Mouse (Mus musculus) kidney, adult 11 months (tissue): ENCODE measurements at regions not wholly inside any gene's neighbourhood (a gene's known extent, or its start where the extent isn't known, plus 50 kb on each side); places are given as distances from the start of the nearest gene placed in this dataset.

Source experiments
- DNase-seq: peaks from one replicate; pipeline ENCODE4 v3.0.0; 2022

DNA sequence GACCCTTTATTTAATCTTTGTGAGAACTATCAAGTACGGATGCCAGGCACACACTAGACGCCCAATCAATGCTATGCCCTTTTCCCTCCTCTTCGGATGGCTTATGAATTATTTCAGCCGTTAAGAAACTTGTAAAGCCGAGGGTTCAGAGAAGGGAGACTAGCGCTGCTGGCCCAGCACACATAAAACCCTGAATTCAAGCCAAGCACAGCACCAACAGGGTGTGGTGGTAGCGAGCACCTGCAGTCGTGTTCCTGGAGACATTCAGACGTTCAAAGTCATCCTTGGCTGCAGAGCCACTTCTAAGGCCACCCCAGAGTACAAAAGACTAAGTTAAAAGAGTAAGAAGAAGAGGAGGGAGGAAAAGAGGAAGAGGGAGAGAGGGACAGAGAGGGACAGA is 148.5 kb upstream of the Jarid2 start:
- DNase-seq: no peak

DNA sequence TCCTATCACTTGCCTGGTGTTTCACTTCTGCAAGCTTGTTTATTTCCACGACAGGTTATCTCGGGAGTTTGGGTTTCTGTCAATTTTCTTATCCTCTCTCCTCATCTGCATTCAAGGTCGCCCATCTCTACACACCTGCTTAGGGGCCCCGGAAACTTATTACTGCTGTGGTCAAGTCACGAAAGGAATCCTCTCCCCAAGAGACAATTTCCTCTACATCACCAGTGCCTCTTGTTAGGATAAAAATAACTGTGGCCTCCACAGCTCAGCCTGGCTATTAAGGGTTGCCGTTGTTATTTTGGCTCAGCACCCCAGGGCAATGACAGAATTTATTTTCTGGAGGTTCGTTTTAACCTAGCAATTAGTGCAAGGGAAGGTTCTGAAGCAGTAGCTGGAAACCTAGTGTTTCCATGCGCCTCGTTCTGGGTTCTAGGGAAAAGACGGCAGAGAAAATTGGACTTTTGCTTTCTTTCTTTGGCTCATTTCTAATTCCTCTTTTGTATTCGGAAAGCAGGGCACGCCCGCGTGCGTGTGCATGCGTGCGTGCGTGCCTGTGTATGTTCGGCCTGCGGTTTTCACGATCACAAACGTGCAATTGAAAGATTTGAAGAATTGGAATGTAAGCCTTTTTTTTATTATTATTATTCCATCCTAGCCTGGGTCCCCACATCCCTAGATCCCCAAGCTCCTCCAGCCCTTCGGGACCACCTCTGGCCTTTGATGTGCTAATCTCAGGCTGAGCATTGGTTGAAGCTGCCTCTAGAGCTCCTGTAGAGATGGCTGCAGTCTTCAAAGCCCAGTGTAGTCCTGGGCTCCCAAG is 147.1 kb upstream of the Jarid2 start:
- DNase-seq: no peak

DNA sequence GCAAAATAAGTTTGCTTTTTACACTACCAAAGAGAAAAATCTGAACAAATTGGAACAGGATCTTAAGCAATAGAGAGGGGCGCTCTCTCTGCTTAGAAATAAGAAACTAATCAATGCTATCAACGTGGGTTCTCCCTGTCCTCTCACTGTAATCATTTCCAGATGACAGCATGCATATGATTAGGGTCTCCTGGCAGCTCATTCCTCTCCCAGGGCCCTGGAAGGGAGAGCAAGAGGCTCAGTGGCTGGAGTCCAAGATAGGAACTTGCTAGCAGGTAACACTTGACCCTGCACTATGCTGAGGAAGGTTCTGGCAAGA is 146.5 kb upstream of the Jarid2 start:
- no peak for DNase-seq

GRCm38 (mm10) chr13:44583614-44584013 is 145.7 kb upstream of the Jarid2 start:
- no peak for DNase-seq

GRCm38 (mm10) chr13:44584151-44584550 is 145.1 kb upstream of the Jarid2 start:
- DNase-seq: no peak

DNA sequence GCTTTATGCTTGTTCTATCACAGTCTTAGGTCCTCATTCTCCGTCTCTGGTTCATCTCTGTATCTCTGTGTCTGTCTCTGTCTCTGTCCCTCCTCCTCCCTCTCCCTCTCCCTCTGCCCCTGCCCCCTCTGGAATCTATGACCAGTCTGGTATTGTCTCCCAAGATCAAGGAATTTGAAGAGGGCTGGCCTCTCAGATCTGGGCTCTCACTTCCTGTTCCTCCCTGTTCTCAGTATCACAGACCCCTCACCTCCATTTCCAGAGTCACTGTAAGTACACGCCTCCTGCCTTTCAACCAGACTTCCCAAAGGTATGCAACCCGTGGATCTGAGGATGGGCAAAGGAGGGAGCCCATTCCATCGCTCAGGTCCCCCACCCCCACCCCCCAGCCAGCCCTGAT is 144.7 kb upstream of the Jarid2 start:
- no peak for DNase-seq

DNA sequence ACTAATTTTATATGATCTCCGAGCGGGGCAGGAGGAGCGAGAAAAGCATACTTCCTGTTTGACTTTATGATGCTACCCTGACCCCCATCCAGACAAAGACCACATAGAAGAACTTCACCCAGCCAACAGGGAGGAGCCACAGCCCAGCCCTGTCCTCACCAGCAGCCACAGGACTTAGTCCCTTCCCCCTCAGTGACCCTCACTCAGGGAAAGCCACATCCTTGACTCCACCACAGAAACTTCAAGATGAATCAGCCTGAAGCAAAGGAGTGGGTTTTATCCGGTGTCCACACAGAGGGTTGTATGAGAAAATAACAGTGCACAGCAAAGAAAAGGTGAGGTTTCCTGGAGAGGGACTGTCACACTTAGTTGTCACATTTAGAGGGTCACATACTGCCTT is 141.4 kb upstream of the Jarid2 start:
- DNase-seq: no peak

GRCm38 (mm10) chr13:44594645-44595044 is 134.6 kb upstream of the Jarid2 start:
- no peak for DNase-seq

GRCm38 (mm10) chr13:44597666-44598065 is 131.6 kb upstream of the Jarid2 start:
- DNase-seq: no peak

DNA sequence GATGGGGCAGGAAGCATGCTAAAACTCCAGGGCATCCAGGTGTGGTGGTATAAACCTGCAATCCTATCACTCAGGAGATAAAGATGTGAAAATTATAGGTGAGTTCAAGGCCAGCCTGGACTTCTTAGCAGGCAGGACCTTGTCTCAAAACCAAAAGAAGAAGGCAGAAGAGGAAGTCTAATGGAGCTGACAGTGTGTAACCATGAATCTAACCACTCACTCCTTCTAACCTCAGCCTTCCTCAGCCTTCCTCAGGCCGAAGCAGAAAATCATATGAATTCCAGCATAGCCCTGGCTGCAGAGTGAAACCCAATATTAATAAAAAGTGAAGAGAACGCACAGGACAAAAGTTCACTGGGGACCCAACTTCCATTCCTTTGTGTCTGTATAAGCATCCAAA is 128.2 kb upstream of the Jarid2 start:
- no peak for DNase-seq

DNA sequence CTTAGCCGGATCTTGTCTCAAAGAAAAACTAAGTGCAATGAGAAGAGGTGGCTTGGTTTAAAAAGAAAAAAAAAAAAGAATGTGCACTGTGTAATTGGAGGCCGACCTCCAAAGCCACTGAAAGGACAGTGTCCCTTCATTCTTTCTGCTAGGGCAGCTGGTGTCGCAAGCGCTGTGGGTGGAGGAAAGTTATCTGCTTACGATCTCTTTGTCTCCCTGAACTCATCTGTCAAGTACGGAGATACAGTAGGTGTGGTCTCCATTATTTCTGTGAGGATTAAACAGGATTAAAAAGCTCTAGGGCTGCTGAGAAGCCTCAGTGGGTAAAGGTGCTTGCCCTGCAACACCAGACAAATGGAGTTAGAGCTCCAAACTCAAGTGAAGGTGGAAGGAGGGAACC is 126.6 kb upstream of the Jarid2 start:
- DNase-seq: no peak

DNA sequence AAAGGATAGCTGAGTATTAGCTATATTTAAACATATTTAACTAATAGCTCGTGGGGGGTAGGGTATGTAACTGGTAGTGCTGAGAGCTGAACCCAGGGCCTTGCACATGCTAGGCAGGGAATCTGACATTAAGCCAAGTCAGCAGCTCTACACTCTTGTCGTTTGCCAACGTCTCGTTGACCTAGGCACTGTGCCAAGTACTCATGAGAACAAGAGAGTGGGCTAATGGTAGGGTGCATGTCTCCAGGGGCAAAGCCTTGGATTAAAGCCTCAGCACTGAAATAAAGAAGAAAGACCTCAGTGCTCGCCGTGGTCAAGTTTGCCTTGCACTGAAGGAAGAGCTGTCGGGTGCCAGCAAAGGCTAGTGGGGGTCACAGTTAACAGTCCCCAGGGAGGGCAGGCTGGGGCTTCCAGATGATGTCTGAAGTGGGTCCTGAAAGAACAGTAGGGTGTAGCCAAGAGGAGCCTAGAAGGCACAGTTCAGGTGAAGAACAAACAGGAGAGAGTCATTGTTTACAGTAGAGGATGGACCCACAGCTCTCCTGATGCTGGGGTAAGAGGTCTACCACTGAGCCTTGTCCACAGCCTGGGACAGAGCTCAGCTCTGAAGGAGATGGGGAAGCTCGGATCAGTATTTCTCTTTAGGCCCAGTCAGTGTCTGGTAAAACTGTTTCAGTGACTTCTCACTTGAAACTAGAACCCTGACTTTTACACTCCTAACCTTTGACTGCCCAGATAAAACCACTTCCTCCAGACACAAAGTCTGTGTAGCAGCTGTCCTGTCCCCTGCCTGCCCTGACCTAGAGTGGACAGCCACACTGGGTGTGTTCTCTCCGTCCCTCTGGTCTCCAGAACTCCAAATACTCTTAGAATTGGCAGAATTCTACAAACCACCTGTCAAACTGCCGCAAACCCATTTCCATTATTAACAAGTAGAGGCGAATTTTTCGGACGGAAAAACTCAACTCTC is 121.7 kb upstream of the Jarid2 start:
- no peak for DNase-seq

DNA sequence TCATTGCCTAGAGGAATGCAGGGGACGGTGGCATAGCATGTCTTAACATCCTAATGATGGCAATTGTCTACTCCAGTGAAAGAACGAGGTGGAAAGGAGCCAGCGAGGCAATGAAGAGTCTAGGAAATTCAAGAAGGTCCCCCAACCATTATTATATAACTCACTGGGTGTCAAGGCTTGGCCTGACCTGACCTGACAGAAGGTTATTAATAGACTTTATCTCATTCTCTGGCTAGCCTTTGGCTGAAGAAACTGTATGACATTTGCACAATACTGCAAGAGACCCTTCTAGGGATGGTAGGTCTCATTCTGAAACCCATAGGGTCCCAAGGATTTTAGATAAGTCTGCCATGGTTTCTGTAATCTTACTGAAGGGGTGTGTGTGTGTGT is 121.0 kb upstream of the Jarid2 start:
- no peak for DNase-seq

DNA sequence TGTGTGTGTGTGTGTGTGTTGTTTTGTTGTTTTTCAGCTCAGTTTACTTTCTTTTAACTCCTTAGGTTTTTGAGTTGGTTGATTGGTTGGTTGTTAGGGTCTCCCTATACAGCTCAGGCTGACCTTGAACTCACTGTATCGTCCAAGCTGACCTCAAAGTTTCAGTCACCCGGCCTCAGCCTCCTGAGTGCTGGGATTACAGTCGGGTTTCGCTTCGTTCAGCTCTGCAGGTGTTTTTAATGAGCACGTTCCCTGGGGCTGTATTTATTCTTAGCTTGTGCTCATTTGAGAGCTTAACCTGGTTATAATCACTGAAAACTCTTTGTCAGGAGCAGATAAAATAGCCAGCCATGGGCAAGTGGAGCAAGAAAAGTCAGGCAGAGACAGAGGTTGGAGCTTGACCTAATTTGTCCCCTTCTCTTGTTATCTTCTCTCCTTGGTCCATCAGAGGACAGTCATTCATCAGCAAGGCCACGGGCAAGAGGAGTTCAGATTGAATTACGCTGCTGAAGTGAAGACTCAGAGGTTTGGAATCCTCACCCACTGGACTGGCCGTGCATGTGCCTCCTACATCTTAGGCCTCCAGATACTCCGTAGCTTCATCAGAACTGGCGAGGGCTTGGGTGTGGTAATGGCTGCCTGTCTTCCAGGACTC is 120.5 kb upstream of the Jarid2 start:
- no peak for DNase-seq

- no peak for DNase-seq
Observed at GRCm38 (mm10) chr13:44609606-44610005, 119.7 kb upstream of the Jarid2 start.

- no peak for DNase-seq
Observed at GRCm38 (mm10) chr13:44615696-44616095, 113.6 kb upstream of the Jarid2 start.

DNA sequence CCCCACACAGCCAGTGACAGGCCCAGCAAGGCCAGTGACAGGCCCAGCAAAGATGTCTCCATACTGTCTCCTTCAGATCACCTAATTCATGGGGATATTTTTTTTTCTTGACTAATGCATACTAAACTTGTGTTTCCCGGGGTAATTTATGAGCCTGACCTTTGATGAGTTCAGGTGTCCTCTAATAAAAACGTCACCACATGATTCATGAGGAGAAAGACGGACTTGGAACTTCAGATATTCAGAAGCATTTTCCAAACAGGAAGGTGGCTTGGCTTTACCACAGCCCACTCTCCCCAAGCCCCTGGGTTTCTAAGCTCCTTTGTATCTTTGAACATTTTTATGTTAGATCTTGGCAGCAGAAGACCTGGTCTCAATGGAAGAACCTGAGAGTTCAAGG is 110.9 kb upstream of the Jarid2 start:
- no peak for DNase-seq

DNA sequence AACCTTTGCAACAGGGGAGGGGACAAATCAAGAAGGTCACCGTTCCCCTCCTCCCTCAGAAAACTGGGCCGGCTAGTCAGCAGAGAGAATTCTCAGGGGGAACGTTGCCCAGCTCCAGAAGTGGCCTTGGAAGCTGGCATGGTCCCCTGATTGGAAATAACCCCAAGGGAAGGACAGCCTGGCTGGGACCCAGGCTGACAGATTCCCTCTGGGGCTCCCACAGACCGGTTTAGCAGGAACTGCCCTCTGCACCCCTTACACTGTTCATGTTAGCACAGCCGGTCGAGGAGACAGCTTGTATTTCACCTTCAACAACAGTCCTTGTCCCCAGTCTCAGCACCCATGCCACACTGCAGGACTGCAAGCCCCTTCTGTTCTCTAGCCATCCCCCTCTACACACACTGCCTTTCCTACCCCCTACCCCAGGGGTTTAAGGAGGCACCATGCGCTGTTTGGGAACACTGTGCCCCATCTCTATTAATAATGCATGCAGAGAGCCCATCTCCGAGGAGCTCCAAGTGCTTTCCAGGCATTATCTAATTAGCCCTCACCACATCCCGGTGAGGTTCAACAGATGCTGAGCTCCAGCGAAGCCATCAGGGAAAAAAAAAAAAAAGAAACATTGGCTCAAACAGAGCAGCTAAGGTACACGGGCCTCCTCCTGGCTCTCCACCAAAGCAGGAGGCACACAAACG is 106.5 kb upstream of the Jarid2 start:
- DNase-seq: peak; percentile 92

- DNase-seq: no peak
Observed at GRCm38 (mm10) chr13:44624716-44625115, 104.6 kb upstream of the Jarid2 start.

- DNase-seq: no peak
Observed at GRCm38 (mm10) chr13:44625792-44626191, 103.5 kb upstream of the Jarid2 start.

DNA sequence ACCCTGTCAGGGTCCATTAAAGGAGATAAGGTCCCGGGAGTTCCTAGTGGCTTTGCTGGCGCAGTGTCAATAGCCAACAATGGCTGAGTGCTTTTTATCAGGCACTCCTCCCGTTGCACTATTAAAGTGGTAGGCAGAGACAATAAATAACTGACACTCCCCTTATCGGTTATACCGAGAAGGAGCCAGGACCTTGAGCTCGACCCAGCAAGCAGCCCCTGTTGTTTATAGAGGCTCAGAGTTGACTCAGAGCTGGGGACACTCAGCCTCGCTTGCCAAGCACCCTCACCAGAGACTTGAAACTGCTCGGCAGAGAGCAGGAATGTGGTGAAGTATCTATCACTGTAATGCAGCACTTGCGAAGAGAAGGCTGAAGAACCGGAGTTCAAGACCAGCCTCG is 102.5 kb upstream of the Jarid2 start:
- no peak for DNase-seq

GRCm38 (mm10) chr13:44630061-44630460 is 99.2 kb upstream of the Jarid2 start:
- DNase-seq: no peak

- DNase-seq: no peak
Observed at GRCm38 (mm10) chr13:44634616-44635015, 94.7 kb upstream of the Jarid2 start.
